Mouse (Mus musculus) cortical plate, adult 2 months (tissue): ENCODE results near the gene Adamts6.

Experiments
- CTCF ChIP-seq: fragments of 200-500 bp; IDR thresholded peaks from 2 replicates; pipeline ENCODE4 v1.5.1; 2011; ENCODE audit warnings: mild to moderate bottlenecking, control low read depth, low read length; ENCODE audit not compliant: insufficient read depth; ENCODE audit errors: extremely low read depth
- POLR2A ChIP-seq: fragments of 200-500 bp; IDR thresholded peaks from 2 replicates; pipeline ENCODE4 v1.6.1; 2011; ENCODE audit warnings: mild to moderate bottlenecking, low read length, control low read depth; ENCODE audit not compliant: insufficient read depth; ENCODE audit errors: extremely low read depth

GRCm38 (mm10) chr13:104498669-104499068, 211.0 kb downstream of the Adamts6 start:
- TF ChIP-seq POLR2A (no peak), CTCF (no peak)
